ENCODE assay signal across 8 mouse cellular contexts in the genomic region with DNA sequence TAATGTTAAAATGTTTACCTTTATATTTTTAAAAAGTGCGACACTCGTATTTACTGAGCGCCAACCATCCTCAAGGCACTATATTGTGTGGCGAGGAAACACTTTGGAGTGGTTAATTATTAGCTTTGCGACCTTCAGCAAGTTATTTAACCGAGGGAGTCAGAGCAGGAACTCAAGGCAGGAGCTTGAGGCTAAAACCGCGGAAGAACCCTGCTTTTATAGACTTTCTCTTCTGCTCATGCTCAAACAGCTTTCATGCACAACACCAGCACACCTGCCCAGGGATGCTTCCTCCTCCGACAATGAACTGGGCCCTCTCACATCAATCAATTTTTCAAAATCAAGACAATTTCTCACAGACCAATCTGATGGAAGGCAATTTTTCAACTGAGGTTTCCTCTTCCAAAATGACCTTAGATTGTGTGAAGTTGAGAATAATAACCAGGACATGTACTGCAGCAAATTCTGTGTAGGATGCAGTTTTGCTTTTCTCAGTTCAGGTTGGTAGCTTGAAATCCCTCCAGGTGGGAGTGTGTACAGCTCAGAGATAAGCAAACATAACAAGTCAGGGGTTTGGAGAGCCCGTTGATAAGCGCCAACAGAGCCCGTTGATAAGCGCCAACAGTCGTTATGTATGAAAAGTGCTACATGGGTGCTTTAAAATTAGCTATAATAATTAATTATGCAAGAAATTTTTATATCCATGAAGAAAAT. TPM values are rescaled to one million over a fixed set of nuclear protein-coding genes. Genes with fewer than 3 reads are reported as not detected.
DNase-seq lines count a peak whose midpoint lies in the region; ATAC-seq and TF ChIP-seq lines count a peak whose summit lies in the region.

No protein-coding gene starts in this region.

- no peak for TF ChIP-seq POLR2A in cerebellum, adult 2 months (IDR thresholded peaks at IDR 0.05; ENCODE audit: borderline replicate concordance, insufficient read depth, low read length)

- no peaks in the 10 kb centered on the region for H3K27me3 ChIP-seq in cerebellum, adult 2 months (ENCODE audit: control insufficient read depth, insufficient read depth, low read length)
- no peaks in the 10 kb centered on the region; the same call in 1 of the 2 replicates for H3K27me3 ChIP-seq in E14TG2a.4 (ENCODE audit: insufficient read depth, low read length)
- no peaks in the 10 kb centered on the region for H3K27me3 ChIP-seq in embryonic facial prominence, embryonic 13.5 days
- no peaks in the 10 kb centered on the region for H3K27me3 ChIP-seq in liver, embryonic 14.5 days (ENCODE audit: control insufficient read depth, insufficient read depth, low read length)
- no peaks in the 10 kb centered on the region for H3K27me3 ChIP-seq in stomach, embryonic 14.5 days (ENCODE audit: control insufficient read depth, insufficient read depth, low read length)

- H3K9ac ChIP-seq in embryonic facial prominence, embryonic 13.5 days, result peak overlapping the region; percentile 62; the same call in 1 of the 2 replicates
- H3K9ac ChIP-seq in liver, embryonic 14.5 days (replicated peaks), result peak overlapping the region; percentile 77
- no peak overlapping the region for H3K9ac ChIP-seq in stomach, embryonic 14.5 days (replicated peaks; ENCODE audit: low read depth, low read length)

- H3K4me2 ChIP-seq in embryonic facial prominence, embryonic 13.5 days, result peak overlapping the region; percentile 71
- H3K4me2 ChIP-seq in liver, embryonic 14.5 days (ENCODE audit: low read depth), result peak overlapping the region; percentile 90
- peak overlapping the region; percentile 51 for H3K4me2 ChIP-seq in stomach, embryonic 14.5 days (replicated peaks; ENCODE audit: low read depth, low read length)

- WGBS in cerebellum, adult 2 months, result 33% methylated on average over 14 of the region's 14 CpGs
- WGBS in embryonic facial prominence, embryonic 13.5 days, result 35% methylated on average over 14 of the region's 14 CpGs
- 6% methylated on average over 14 of the region's 14 CpGs for WGBS in liver, embryonic 14.5 days (ENCODE audit: insufficient replicate concordance)
- WGBS in stomach, embryonic 14.5 days, result 25% methylated on average over 14 of the region's 14 CpGs

- peak; percentile 33; the same call in 1 of the 2 replicates for ATAC-seq in embryonic facial prominence, embryonic 13.5 days (ENCODE audit: insufficient number of reproducible peaks, insufficient read depth, low FRiP score, low TSS enrichment, low read depth)
- peak; percentile 4 for ATAC-seq in inflammation-experienced regulatory T-cells, adult 6 months
- peak; percentile 46 for ATAC-seq in liver, embryonic 14.5 days (ENCODE audit: insufficient read depth)
- ATAC-seq in stomach, embryonic 14.5 days (ENCODE audit: insufficient number of reproducible peaks, insufficient read depth, low FRiP score, low read depth), result peak; percentile 82

- peak; percentile 37 to 45 for DNase-seq in cerebellum, adult 2 months
- DNase-seq in cerebellum, adult 11-12 months, result no peak
- peak in 1 of 3 experiments; percentile 47 for DNase-seq in liver, embryonic 14.5 days (ENCODE audit: low read depth in 3 of 3, low spot score in 3 of 3)
- no peak for DNase-seq in layer of hippocampus, adult 9-11 months

- H3K9me3 ChIP-seq in E14TG2a.4 (ENCODE audit: low read length), result no peaks in the 10 kb centered on the region
- H3K9me3 ChIP-seq in embryonic facial prominence, embryonic 13.5 days, result no peaks in the 10 kb centered on the region
- H3K9me3 ChIP-seq in liver, embryonic 14.5 days (ENCODE audit: control insufficient read depth, low read length), result no peaks in the 10 kb centered on the region
- H3K9me3 ChIP-seq in stomach, embryonic 14.5 days (ENCODE audit: control insufficient read depth, low read depth, low read length), result no peaks in the 10 kb centered on the region

- H3K27ac ChIP-seq in cerebellum, adult 2 months (ENCODE audit: insufficient read depth, low read length), result 0 out of 2 replicates have a peak overlapping the region, but pooled peaks have one; percentile 1
- H3K27ac ChIP-seq in embryonic facial prominence, embryonic 13.5 days, result peak overlapping the region; percentile 48; the same call in 1 of the 2 replicates
- peak overlapping the region; percentile 73 for H3K27ac ChIP-seq in liver, embryonic 14.5 days
- H3K27ac ChIP-seq in stomach, embryonic 14.5 days (ENCODE audit: low read length), result peak overlapping the region; percentile 83; the same call in 1 of the 2 replicates

- peak overlapping the region; percentile 67 for H3K4me3 ChIP-seq in cerebellum, adult 2 months (replicated peaks; ENCODE audit: insufficient read depth, low read depth, low read length)
- H3K4me3 ChIP-seq in E14TG2a.4 (replicated peaks; ENCODE audit: low read length), result peak overlapping the region; percentile 98
- H3K4me3 ChIP-seq in embryonic facial prominence, embryonic 13.5 days, result peak overlapping the region; percentile 90
- peak overlapping the region; percentile 69 to 88 for H3K4me3 ChIP-seq in liver, embryonic 14.5 days (ENCODE audit: insufficient read depth in 1 of 2, low read depth in 2 of 2, low read length in 2 of 2)
- peak overlapping the region; percentile 77 for H3K4me3 ChIP-seq in stomach, embryonic 14.5 days (ENCODE audit: low read depth, low read length)

- H3K36me3 ChIP-seq in E14TG2a.4 (ENCODE audit: insufficient read depth, low read length), result no peaks in the 10 kb centered on the region
- H3K36me3 ChIP-seq in embryonic facial prominence, embryonic 13.5 days, result no peaks in the 10 kb centered on the region; the same call in 1 of the 2 replicates
- no peaks in the 10 kb centered on the region for H3K36me3 ChIP-seq in liver, embryonic 14.5 days (replicated peaks; ENCODE audit: control insufficient read depth, insufficient read depth, low read depth)
- no peaks in the 10 kb centered on the region for H3K36me3 ChIP-seq in stomach, embryonic 14.5 days (ENCODE audit: control insufficient read depth, insufficient read depth, low read length)

- no peaks in the 10 kb centered on the region for H3K4me1 ChIP-seq in cerebellum, adult 2 months (ENCODE audit: control insufficient read depth, insufficient read depth, low read length)
- H3K4me1 ChIP-seq in E14TG2a.4 (replicated peaks; ENCODE audit: low read depth, low read length), result peaks cover 11% of the 10 kb centered on the region
- H3K4me1 ChIP-seq in embryonic facial prominence, embryonic 13.5 days, result peaks cover 12% of the 10 kb centered on the region; the same call in 1 of the 2 replicates
- peaks cover 12% of the 10 kb centered on the region in 2 experiments for H3K4me1 ChIP-seq in liver, embryonic 14.5 days (replicated peaks; ENCODE audit: control insufficient read depth in 2 of 2, insufficient read depth in 2 of 2, low read length in 1 of 2)
- H3K4me1 ChIP-seq in stomach, embryonic 14.5 days (ENCODE audit: control insufficient read depth, insufficient read depth, low read length), result peaks cover 6% of the 10 kb centered on the region; the same call in 1 of the 2 replicates

- TF ChIP-seq CTCF in cerebellum, adult 2 months (IDR thresholded peaks at IDR 0.05; ENCODE audit: borderline replicate concordance, insufficient read depth, low read depth, low read length), result no peak
- TF ChIP-seq CTCF in E14TG2a.4 (conservative IDR thresholded peaks at IDR 0.05; ENCODE audit: low read length), result no peak
- no peak for TF ChIP-seq CTCF in liver, embryonic 14.5 days (IDR thresholded peaks at IDR 0.05; ENCODE audit: low read depth)

- peak; percentile 38; the same call in 1 of the 2 replicates for TF ChIP-seq EP300 in liver, embryonic 14.5 days (IDR thresholded peaks at IDR 0.05; ENCODE audit: low read depth)

RNA-seq across cellular contexts. Expression of gene Pigu, which starts 0.6 kb away (rescaled TPM):
- polyA plus RNA-seq in cerebellum, adult 2 months (2012; rRNA removed), result 38.3 TPM in 2 replicates
- 48.0 and 49.1 TPM in 2 replicates for polyA plus RNA-seq in embryonic facial prominence, embryonic 13.5 days (2015; fragmentation: Nextera tagmentation; extraction: Ambion mirVana)
- 10 to 100 TPM; 35.0 to 47.1 (median 35.4) TPM for polyA plus RNA-seq in inflammation-experienced regulatory T-cells, adult 6 months (2017; shearing (Covaris generic))
- polyA plus RNA-seq in liver, embryonic 14.5 days (2012; rRNA removed), result 16.7 and 20.1 TPM in 2 replicates
- polyA plus RNA-seq in liver, embryonic 14.5 days (2014; fragmentation: Nextera tagmentation; extraction: Ambion mirVana), result 22.2 and 24.4 TPM in 2 replicates
- 61.6 and 62.5 TPM in 2 replicates for polyA plus RNA-seq in stomach, embryonic 14.5 days (2014; fragmentation: Nextera tagmentation; extraction: Ambion mirVana)

RNA-seq across cellular contexts. Expression of gene Trp53inp2, which starts 23.0 kb away (rescaled TPM):
- 195 and 211 TPM in 2 replicates for polyA plus RNA-seq in cerebellum, adult 2 months (2012; rRNA removed)
- polyA plus RNA-seq in embryonic facial prominence, embryonic 13.5 days (2015; fragmentation: Nextera tagmentation; extraction: Ambion mirVana), result 18.0 and 20.0 TPM in 2 replicates
- polyA plus RNA-seq in inflammation-experienced regulatory T-cells, adult 6 months (2017; shearing (Covaris generic)), result 1 to 10 TPM in 2 of 3 experiments, under 1 TPM in 1; 0.84 to 1.9 (median 1.2) TPM
- polyA plus RNA-seq in liver, embryonic 14.5 days (2012; rRNA removed), result 2.2 and 2.7 TPM in 2 replicates
- polyA plus RNA-seq in liver, embryonic 14.5 days (2014; fragmentation: Nextera tagmentation; extraction: Ambion mirVana), result 1.4 and 1.9 TPM in 2 replicates
- polyA plus RNA-seq in stomach, embryonic 14.5 days (2014; fragmentation: Nextera tagmentation; extraction: Ambion mirVana), result 19.7 and 19.9 TPM in 2 replicates

Comparison
In these comparisons a context has a peak if more than half of its experiments do, and no peak if none do; other contexts are left out.
1. DNase-seq: peak in cerebellum, adult 2 months (2 of 2); none in cerebellum, adult 11-12 months (single experiment) and layer of hippocampus, adult 9-11 months (single experiment).
2. H3K27ac ChIP-seq: peak in every context shown above with its lines; median percentile 83 in stomach, embryonic 14.5 days; 73 in liver, embryonic 14.5 days; 48 in embryonic facial prominence, embryonic 13.5 days; 1 in cerebellum, adult 2 months.
3. ATAC-seq: peak in every context shown above with its lines; median percentile 82 in stomach, embryonic 14.5 days; 46 in liver, embryonic 14.5 days; 33 in embryonic facial prominence, embryonic 13.5 days; 4 in inflammation-experienced regulatory T-cells, adult 6 months.
4. Peak in every context shown above with its lines, with median percentiles within 50 percentile points of each other: H3K4me3 ChIP-seq and H3K4me2 ChIP-seq.